Mouse (Mus musculus) liver, embryonic 16.5 days (tissue): ENCODE measurements around the gene B3gnt5. TPM values are rescaled to one million over a fixed set of nuclear protein-coding genes. Genes with fewer than 3 reads are reported as not detected.

Experiments
- ATAC-seq: fragments of 200-750 bp; cut with Nextera tagmentation; 2 replicates; pipeline ENCODE4 v1.8.0; 2017; ENCODE audit warnings: low read depth, mild to moderate bottlenecking, moderate number of reproducible peaks, moderate library complexity
- H3K27ac ChIP-seq: fragments of 300-500 bp; sonication (generic); 2 replicates; pipeline ENCODE4 v1.5.1; 2014; ENCODE audit warnings: mild to moderate bottlenecking, low read length
- H3K27me3 ChIP-seq: fragments of 300-500 bp; sonication (generic); 2 replicates; pipeline ENCODE4 v1.6.1; 2014; ENCODE audit warnings: low read depth, low read length, mixed read lengths; ENCODE audit not compliant: control insufficient read depth, insufficient read depth
- H3K36me3 ChIP-seq: fragments of 300-500 bp; sonication (generic); 2 replicates; pipeline ENCODE4 v1.6.1; 2014; ENCODE audit warnings: mild to moderate bottlenecking; ENCODE audit not compliant: control insufficient read depth, insufficient read depth
- H3K4me1 ChIP-seq: fragments of 300-500 bp; sonication (generic); 2 replicates; pipeline ENCODE4 v1.6.1; 2014; ENCODE audit warnings: low read depth, low read length, mixed read lengths; ENCODE audit not compliant: control insufficient read depth
- H3K4me2 ChIP-seq: fragments of 300-500 bp; sonication (generic); 2 replicates; pipeline ENCODE4 v1.6.1; 2014; ENCODE audit warnings: low read depth, low read length, mixed read lengths
- H3K4me3 ChIP-seq: fragments of 300-500 bp; sonication (generic); 2 replicates; pipeline ENCODE4 v1.5.1; 2014; ENCODE audit warnings: low read depth, mild to moderate bottlenecking, low read length
- H3K9ac ChIP-seq: fragments of 300-500 bp; sonication (generic); 2 replicates; pipeline ENCODE4 v1.6.1; 2014; ENCODE audit warnings: low read depth, low read length
- H3K9me3 ChIP-seq: fragments of 300-500 bp; sonication (generic); replicated peaks from 2 replicates; pipeline ENCODE4 v1.6.1; 2016; ENCODE audit warnings: low read length; ENCODE audit not compliant: control insufficient read depth
- WGBS: fragments of 180-500 bp; shearing (Covaris S2); extraction: QIAGEN DNeasy Blood & Tissue Kit; methylation state at CpG from one replicate; pipeline ENCODE4 v1.1.7; 2014; ENCODE audit not compliant: insufficient replicate concordance; 5-methylcytosine and 5-hydroxymethylcytosine counted together
- polyA plus RNA-seq: library from polyadenylated mRNA; unstranded; fragments of >200 nt; fragmentation: Nextera tagmentation; extraction: Ambion mirVana; gene quantifications from 2 replicates; pipeline ENCODE4 v1.2.1, GENCODE M21; 2015

Gene B3gnt5
- polyA plus RNA-seq, 1 experiment from 2014 or later = 0.42 TPM

DNA sequence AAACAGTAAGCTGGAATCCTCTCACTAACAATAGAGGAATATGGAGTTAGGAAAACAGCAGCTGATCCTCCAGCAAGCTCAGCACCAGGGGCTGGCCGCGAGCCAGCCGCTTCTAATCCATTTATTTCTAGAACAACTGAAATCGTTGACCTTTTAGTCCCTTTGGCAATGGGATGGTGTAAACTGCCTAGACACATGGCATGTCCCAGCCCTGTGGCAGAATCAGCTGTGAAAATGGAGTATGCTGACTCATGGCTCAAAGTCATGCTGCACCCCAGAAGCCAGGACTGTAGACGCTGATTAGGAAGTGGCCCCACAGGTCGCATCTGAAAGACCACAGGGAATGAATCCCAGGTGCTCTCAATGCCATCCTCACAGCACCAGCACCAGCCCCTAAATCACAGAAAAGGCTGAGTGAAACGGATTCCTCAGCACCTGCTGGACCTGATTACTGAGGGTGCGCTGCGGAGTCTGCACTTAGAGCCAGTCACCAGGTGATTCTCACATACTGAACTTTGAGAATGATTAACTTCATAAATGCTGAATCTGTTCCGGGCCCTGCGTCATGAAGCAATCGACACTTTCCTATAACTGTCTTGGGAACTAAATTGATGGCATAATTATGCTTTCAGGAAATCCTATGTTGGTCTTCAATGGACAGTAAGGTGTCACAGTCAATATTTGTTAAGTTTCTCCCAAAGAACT lies 26.5 kb downstream of the B3gnt5 start:
- Histone ChIP-seq H3K9ac (no peak overlapping the region), H3K36me3 (no peaks in the 10 kb centered on the region), H3K4me1 (no peaks in the 10 kb centered on the region), H3K4me3 (no peak overlapping the region), H3K27ac (no peak overlapping the region), H3K27me3 (no peaks in the 10 kb centered on the region), H3K9me3 (no peaks in the 10 kb centered on the region), H3K4me2 (no peak overlapping the region)
- no peak for ATAC-seq
- WGBS = 60% methylated on average over 12 of the region's 12 CpGs

DNA sequence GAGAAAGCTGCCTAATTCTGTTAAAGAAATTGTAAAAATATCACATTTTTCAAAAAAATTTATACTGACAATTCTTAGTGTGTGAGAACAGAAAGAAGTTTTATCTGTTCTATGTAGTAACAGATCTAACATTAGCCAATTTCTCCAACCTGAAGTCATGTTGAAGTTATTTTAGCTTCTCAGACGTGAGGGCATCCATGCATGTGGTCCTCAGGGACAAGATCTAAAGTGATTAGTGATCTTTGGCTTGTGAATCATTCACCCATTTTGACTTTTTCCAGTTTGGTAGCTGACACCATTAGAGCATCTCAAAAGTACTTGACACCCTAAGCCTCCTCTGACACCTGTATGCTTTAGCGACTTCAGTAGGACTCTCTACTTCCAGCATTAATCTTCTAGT lies 29.9 kb downstream of the B3gnt5 start:
- 54% methylated on average over 2 of the region's 2 CpGs for WGBS
- Histone ChIP-seq H3K27ac (no peak overlapping the region), H3K4me1 (no peaks in the 10 kb centered on the region), H3K27me3 (no peaks in the 10 kb centered on the region), H3K9ac (no peak overlapping the region), H3K36me3 (no peaks in the 10 kb centered on the region), H3K9me3 (no peaks in the 10 kb centered on the region), H3K4me3 (no peak overlapping the region), H3K4me2 (no peak overlapping the region)
- no peak for ATAC-seq

DNA sequence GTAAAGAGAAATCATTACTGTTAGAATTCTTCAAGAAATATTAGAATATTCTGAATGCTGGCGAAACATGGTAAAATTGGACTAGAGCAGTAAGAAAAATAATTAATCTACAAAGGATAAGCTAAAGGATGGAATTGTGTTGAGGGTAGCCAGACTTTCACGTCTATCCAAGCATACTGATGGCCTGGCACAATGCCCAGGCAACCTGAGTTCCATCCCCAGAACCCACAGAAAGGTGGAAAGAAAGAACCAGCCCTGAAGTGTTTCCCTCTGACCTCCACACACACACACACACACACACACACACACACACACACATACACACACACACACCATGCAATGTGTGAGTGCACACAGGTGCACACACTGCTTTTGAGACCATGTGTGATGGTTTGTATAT lies 58.8 kb downstream of the B3gnt5 start:
- H3K4me3 ChIP-seq = no peak overlapping the region
- H3K4me1 ChIP-seq = no peaks in the 10 kb centered on the region
- no peak overlapping the region for H3K9ac ChIP-seq
- no peak for ATAC-seq
- H3K36me3 ChIP-seq = no peaks in the 10 kb centered on the region
- H3K9me3 ChIP-seq = no peaks in the 10 kb centered on the region
- no peak overlapping the region for H3K4me2 ChIP-seq
- H3K27ac ChIP-seq = no peak overlapping the region
- no peaks in the 10 kb centered on the region for H3K27me3 ChIP-seq
- 59% methylated on average over 2 of the region's 2 CpGs for WGBS

Other genes with a start within 250 kb of the B3gnt5 start
- gene Olfr167, start 237.9 kb upstream of the B3gnt5 start, polyA plus RNA-seq = not detected in 2 replicates
- not detected in 2 replicates for gene Olfr168, start 224.7 kb upstream of the B3gnt5 start, polyA plus RNA-seq
- gene Olfr169, start 188.4 kb upstream of the B3gnt5 start, polyA plus RNA-seq = not detected in 2 replicates
- not detected in 2 replicates for gene Olfr170, start 148.3 kb upstream of the B3gnt5 start, polyA plus RNA-seq
- gene Olfr171, start 130.3 kb upstream of the B3gnt5 start, polyA plus RNA-seq = not detected in 2 replicates
- gene Lamp3, start 53.8 kb upstream of the B3gnt5 start, polyA plus RNA-seq = 0.02 TPM in 1 of 2 replicates, not detected in the other
- gene Klhl6, start 222.8 kb downstream of the B3gnt5 start, polyA plus RNA-seq = 11.5 and 12.9 TPM in 2 replicates